Mouse (Mus musculus): ENCODE data around the gene Ythdf2. TPM values are rescaled to one million over a fixed set of nuclear protein-coding genes. Genes with fewer than 3 reads are reported as not detected.

The Ythdf2 gene
- polyA plus RNA-seq, 1 experiment, result 81.0 TPM

DNA sequence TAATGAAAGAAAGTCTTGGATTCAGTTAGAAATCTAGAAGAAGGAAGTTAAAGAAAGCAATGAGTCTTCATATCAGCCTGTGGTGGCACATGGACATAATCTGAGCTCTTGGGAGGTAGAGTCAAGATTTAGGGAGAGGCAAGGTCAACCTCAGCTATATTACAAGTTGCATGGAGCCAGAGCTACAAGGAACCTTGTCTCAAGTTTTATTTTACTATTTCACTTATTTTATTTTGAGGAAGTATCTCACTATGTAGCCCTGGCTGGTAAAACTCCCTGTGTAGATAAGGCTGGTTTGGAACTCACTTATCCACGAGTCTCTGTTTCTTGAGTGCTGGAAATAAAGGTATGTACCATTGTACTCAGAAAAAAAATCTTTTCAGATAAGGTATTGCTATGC, 4.5 kb upstream of the Ythdf2 start:
- no peak for TF ChIP-seq GATA1 (IDR thresholded peaks at IDR 0.05; ENCODE audit: low read length)

DNA sequence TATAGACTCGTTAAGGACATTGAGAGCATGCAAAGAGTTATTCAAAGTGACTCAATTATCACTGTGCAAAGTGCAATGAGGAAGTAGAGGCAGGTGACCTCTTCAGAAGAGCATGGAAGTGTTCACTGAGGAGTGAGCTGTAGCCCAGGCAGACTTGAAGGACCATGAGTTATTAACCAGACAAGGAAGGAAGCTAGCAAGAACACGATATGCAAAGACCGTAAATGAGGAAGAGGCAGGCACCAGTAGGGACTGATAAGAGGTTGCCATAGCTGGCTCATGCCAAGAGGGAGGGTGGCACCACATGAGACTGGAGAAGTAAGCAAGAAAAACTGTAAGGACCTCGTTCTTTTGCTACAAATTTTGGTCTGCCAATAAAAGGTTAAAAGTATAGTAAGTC, 2.7 kb upstream of the Ythdf2 start:
- TF ChIP-seq GATA1 (IDR thresholded peaks at IDR 0.05; ENCODE audit: low read length), result no peak

- no peak for TF ChIP-seq GATA1 (IDR thresholded peaks at IDR 0.05; ENCODE audit: low read length)
Measured at GRCm38 (mm10) chr4:132211091-132211942, 786 bp downstream of the Ythdf2 start.

GRCm38 (mm10) chr4:132210325-132210724, 1.8 kb downstream of the Ythdf2 start:
- TF ChIP-seq GATA1 (IDR thresholded peaks at IDR 0.05; ENCODE audit: low read length), result no peak

- TF ChIP-seq GATA1 (IDR thresholded peaks at IDR 0.05; ENCODE audit: low read length), result no peak
Measured at GRCm38 (mm10) chr4:132209299-132209698, 2.8 kb downstream of the Ythdf2 start.

DNA sequence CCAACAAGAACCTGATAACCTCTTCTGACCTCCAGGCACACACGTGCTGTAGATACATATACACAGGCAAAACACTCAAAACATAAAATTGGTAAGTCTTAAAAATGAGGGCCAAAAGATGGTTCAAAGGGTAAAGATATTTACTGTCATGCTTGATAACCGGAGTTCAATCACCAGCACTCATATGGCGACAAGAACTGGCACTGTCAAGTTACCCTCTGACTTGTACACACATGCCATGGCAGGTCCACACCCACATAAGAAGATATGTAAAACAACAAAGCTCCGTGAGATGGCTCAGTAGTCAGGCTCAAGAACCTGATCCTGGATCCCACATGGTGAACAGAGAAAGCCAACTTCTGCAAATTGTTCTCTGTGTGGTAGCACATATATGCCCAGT, 4.8 kb downstream of the Ythdf2 start:
- no peak for TF ChIP-seq GATA1 (IDR thresholded peaks at IDR 0.05; ENCODE audit: low read length)

- TF ChIP-seq GATA1 (IDR thresholded peaks at IDR 0.05; ENCODE audit: low read length), result no peak
Measured at GRCm38 (mm10) chr4:132198771-132199170, 13.3 kb downstream of the Ythdf2 start.

GRCm38 (mm10) chr4:132198285-132198712, 13.8 kb downstream of the Ythdf2 start:
- TF ChIP-seq GATA1 (IDR thresholded peaks at IDR 0.05; ENCODE audit: low read length), result no peak

DNA sequence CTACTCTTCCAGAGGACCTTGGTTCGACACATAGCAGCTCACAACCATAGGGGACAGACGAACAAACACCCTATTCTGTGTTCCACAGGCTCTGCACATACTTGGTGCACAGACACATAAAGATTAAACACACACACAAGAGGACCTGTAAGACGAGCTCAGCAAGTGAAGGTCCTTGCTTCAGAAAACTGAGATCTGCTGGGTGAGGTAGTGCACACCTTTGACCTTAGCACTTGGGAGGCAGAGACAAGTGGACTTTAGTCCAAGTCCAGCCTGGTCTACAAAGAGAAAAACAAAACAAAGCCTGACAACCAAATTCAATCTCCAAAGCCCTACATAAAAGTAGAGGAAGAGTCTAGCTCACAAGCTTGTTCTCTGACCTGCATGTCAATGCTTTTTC, 17.1 kb downstream of the Ythdf2 start:
- TF ChIP-seq GATA1 (IDR thresholded peaks at IDR 0.05; ENCODE audit: low read length), result no peak

DNA sequence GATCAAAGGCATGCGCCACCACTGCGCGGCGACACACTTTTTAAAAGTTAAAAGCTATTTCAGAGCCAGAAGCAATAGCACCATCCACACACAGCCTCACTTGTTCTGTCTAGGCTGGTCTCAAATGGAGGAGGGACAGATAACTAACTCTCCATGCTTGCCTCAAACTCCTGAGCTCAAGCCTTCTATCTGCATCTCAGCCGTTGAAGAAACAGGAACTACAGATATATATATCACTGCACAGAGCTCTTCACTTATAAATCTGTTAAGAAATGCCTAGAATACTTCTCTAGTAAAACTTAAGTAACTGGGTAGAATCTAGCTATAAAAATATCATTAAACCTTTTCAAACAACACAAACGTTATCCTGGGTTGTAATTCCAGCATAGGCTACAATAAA, 17.7 kb downstream of the Ythdf2 start:
- TF ChIP-seq GATA1 (IDR thresholded peaks at IDR 0.05; ENCODE audit: low read length), result no peak

DNA sequence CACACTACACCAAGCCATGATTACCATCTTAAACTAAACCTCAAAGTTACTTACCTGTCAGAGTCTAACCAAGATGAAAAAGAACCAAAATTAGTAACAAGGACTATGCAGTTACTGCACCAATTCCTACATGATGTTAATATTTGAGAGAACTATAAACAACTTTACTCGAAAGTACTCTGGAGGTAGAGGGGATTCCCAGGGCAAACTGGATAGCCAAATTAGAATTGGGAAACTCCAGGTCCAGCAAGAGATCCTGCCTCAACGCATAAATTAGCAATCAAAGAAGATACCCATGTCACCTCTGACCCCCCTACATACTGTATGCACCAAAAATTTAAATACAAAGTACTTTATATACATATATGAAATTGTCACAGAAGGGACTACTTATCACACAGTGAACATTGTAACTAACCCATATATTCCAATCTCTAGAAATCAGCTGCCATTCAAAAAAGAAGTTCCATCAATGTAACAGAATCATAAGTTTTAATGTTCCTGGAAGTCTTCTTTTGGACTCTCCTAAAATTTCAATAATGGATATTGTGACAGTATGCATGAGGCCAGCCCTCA, 24.2 kb downstream of the Ythdf2 start:
- TF ChIP-seq GATA1 (IDR thresholded peaks at IDR 0.05; ENCODE audit: low read length), result no peak

DNA sequence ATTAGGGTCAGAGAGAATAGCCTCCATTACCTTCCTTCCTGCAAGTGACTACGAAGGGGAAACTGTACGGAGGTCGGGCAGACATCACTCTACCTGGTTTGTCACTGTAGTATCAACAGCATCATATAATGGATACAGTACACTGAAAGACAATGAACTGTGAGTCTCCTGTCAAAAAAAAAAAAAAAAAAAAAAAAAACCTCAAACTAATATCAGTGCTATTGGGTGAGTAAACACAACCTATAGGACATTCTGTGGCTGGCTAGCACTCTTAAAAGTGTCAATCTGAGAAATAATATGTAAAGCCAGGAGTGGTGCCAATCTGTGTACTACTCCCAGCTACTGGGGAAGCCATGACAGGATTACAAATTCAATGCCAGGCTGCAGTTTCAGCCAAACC, 28.9 kb downstream of the Ythdf2 start:
- no peak for TF ChIP-seq GATA1 (IDR thresholded peaks at IDR 0.05; ENCODE audit: low read length)

GRCm38 (mm10) chr4:132181721-132182658, 30.1 kb downstream of the Ythdf2 start:
- no peak for TF ChIP-seq GATA1 (IDR thresholded peaks at IDR 0.05; ENCODE audit: low read length)

- no peak for TF ChIP-seq GATA1 (IDR thresholded peaks at IDR 0.05; ENCODE audit: low read length)
Measured at GRCm38 (mm10) chr4:132180710-132181109, 31.4 kb downstream of the Ythdf2 start.

- no peak for TF ChIP-seq GATA1 (IDR thresholded peaks at IDR 0.05; ENCODE audit: low read length)
Measured at GRCm38 (mm10) chr4:132178630-132179059, 33.5 kb downstream of the Ythdf2 start.

DNA sequence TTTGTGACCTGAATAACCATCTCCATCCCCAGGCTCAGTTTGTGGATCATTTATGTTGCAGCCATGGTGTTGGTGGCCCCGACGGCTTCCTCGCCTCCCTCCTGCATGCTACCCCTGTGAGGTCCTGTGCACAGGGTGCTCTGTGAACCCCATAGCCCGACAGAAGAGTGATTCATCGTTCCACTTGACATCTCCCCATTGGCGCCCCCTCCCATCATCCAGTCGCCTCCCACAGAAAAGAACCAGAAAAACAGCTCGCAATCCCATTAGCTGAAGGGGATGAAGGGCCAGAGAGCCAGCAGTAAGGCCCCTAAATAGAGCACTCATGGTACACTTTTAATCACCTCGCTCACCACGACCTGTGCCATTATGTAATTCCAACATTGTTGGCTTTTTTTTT, 35.6 kb downstream of the Ythdf2 start:
- TF ChIP-seq GATA1 (IDR thresholded peaks at IDR 0.05; ENCODE audit: low read length), result no peak
